Mouse (Mus musculus) embryonic facial prominence, embryonic 13.5 days (tissue): ENCODE measurements around the gene Zfp385b. TPM values are rescaled to one million over a fixed set of nuclear protein-coding genes. Genes with fewer than 3 reads are reported as not detected.

ENCODE experiments used
- ATAC-seq: fragments of 200-750 bp; cut with Nextera tagmentation; 2 replicates; pipeline ENCODE4 v1.8.0; 2017; ENCODE audit warnings: low read depth; ENCODE audit not compliant: insufficient number of reproducible peaks, insufficient read depth, low FRiP score, low TSS enrichment
- H3K27ac ChIP-seq: fragments of 300-500 bp; sonication (generic); 2 replicates; pipeline ENCODE4 v1.5.1; 2015; ENCODE audit warnings: moderate library complexity, mild to moderate bottlenecking, inconsistent platforms
- H3K27me3 ChIP-seq: fragments of 300-500 bp; sonication (generic); 2 replicates; pipeline ENCODE4 v1.6.1; 2015; ENCODE audit warnings: mild to moderate bottlenecking, inconsistent platforms
- H3K36me3 ChIP-seq: fragments of 300-500 bp; sonication (generic); 2 replicates; pipeline ENCODE4 v1.6.1; 2015; ENCODE audit warnings: mild to moderate bottlenecking, inconsistent platforms
- H3K4me1 ChIP-seq: fragments of 300-500 bp; sonication (generic); 2 replicates; pipeline ENCODE4 v1.6.1; 2015; ENCODE audit warnings: inconsistent platforms
- H3K4me2 ChIP-seq: fragments of 300-500 bp; sonication (generic); 2 replicates; pipeline ENCODE4 v1.6.1; 2015; ENCODE audit warnings: moderate library complexity, mild to moderate bottlenecking, inconsistent platforms
- H3K4me3 ChIP-seq: fragments of 300-500 bp; sonication (generic); 2 replicates; pipeline ENCODE4 v1.5.1; 2015; ENCODE audit warnings: mild to moderate bottlenecking, inconsistent platforms
- H3K9ac ChIP-seq: fragments of 300-500 bp; sonication (generic); 2 replicates; pipeline ENCODE4 v1.6.1; 2015; ENCODE audit warnings: mild to moderate bottlenecking, inconsistent platforms
- H3K9me3 ChIP-seq: fragments of 300-500 bp; sonication (generic); 2 replicates; pipeline ENCODE4 v1.6.1; 2016; ENCODE audit warnings: inconsistent platforms
- WGBS: fragments of 180-500 bp; shearing (Covaris S2); methylation state at CpG from one replicate; pipeline ENCODE4 v1.1.7; 2015; ENCODE audit warnings: mixed read lengths; 5-methylcytosine and 5-hydroxymethylcytosine counted together
- polyA plus RNA-seq: library from polyadenylated mRNA; unstranded; fragments of >200 nt; fragmentation: Nextera tagmentation; extraction: Ambion mirVana; gene quantifications from 2 replicates; pipeline ENCODE4 v1.2.1, GENCODE M21; 2015

Zfp385b gene
- polyA plus RNA-seq, 1 experiment from 2014 or later = 6.3 TPM

DNA sequence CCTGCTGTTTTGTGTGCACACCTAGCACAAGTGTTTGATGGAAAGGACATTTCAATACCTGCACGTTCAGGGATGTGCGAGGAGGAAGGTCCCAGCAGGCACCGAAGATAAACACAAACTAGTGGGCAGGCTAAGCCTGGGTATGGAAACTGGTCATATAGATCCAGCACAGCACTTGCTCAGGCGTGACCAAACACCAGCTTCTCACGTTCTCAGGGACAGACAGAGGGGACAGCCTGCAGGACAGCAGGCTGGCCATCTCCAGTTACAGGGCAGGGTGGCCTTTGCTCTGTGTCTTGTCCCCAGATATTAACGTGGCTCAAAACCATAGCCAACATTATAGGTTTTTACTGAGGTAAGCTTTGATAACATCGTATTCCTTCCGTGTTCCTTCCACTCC, 128.3 kb downstream of the Zfp385b start:
- WGBS = 76% methylated on average over 8 of the region's 8 CpGs
- no peak overlapping the region for H3K27ac ChIP-seq
- no peak overlapping the region for H3K4me3 ChIP-seq
- no peaks in the 10 kb centered on the region for H3K9me3 ChIP-seq
- no peak overlapping the region for H3K4me2 ChIP-seq
- no peak overlapping the region for H3K9ac ChIP-seq
- H3K36me3 ChIP-seq = no peaks in the 10 kb centered on the region
- no peaks in the 10 kb centered on the region for H3K27me3 ChIP-seq
- ATAC-seq = no peak
- 0 out of 2 replicates have a peak, but pooled peaks cover 4% of the 10 kb centered on the region for H3K4me1 ChIP-seq

DNA sequence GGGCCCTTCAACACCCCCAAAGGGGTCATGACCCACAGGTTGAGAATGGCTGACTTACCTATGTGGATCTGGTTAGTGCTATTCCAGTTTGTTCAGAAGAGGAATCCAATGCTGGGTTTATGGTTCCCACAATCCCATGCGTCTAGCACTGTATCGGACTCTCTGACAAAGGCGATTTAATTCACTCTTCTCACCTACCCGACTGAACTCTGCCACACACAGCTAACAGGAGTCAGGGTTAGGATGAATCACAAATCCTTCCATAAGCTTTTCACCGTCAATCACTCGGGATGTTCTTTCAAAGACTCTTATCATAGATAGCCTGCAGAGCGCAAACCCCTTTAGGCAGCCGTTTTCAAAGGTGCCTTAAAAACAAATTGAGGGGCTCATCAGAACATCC, 129.1 kb downstream of the Zfp385b start:
- ATAC-seq = no peak
- Histone ChIP-seq H3K9me3 (no peaks in the 10 kb centered on the region), H3K4me2 (no peak overlapping the region), H3K36me3 (no peaks in the 10 kb centered on the region), H3K9ac (no peak overlapping the region), H3K4me3 (no peak overlapping the region), H3K4me1 (0 out of 2 replicates have a peak, but pooled peaks cover 4% of the 10 kb centered on the region), H3K27me3 (no peaks in the 10 kb centered on the region), H3K27ac (no peak overlapping the region)
- 81% methylated on average over 8 of the region's 8 CpGs for WGBS

DNA sequence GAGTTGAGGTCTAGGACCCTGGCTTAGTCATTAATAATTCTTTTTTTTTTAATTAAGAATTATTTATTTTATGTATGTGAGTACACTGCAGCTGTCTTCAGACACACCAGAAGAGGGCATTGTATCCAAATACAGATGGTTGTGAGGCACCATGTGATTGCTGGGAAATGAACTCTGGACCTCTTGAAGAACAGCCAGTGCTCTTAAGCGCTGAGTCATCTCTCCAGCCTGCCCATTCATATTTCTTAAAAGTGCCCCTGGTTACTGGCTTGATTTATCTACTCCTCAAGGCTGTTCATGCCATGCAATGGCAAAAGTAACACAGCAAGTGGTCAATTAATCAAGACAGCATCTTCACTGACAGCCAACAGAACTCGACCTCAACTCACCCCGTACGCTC, 130.8 kb downstream of the Zfp385b start:
- Histone ChIP-seq H3K4me2 (no peak overlapping the region), H3K4me1 (0 out of 2 replicates have a peak, but pooled peaks cover 4% of the 10 kb centered on the region), H3K4me3 (no peak overlapping the region), H3K9ac (no peak overlapping the region), H3K9me3 (no peaks in the 10 kb centered on the region), H3K36me3 (no peaks in the 10 kb centered on the region), H3K27ac (no peak overlapping the region), H3K27me3 (no peaks in the 10 kb centered on the region)
- no peak for ATAC-seq
- WGBS = 88% methylated on average over 4 of the region's 4 CpGs

DNA sequence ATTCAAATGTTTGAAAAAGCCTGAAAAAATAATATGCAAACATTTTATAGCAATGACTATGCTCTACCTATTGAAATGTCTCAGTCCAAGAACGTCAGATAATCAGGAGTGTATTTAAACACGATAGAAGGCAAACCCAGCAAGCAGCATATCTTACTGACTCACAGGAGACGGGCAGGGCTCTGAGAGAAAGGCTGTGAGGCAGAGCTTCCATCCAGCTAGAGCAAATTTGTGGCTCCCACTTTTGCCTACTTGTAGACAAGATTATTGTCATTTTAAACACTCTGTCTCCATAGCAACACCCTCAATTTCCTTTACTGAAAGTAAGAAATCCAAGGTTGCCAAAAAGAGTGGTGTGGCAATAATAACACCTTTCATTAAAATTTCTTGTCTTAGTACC, 135.4 kb downstream of the Zfp385b start:
- no peaks in the 10 kb centered on the region for H3K27me3 ChIP-seq
- 83% methylated on average over 3 of the region's 3 CpGs for WGBS
- no peak overlapping the region for H3K4me3 ChIP-seq
- H3K4me2 ChIP-seq = no peak overlapping the region
- H3K9me3 ChIP-seq = no peaks in the 10 kb centered on the region
- no peak overlapping the region for H3K9ac ChIP-seq
- no peak overlapping the region for H3K27ac ChIP-seq
- H3K4me1 ChIP-seq = no peaks in the 10 kb centered on the region
- no peaks in the 10 kb centered on the region for H3K36me3 ChIP-seq
- no peak for ATAC-seq

DNA sequence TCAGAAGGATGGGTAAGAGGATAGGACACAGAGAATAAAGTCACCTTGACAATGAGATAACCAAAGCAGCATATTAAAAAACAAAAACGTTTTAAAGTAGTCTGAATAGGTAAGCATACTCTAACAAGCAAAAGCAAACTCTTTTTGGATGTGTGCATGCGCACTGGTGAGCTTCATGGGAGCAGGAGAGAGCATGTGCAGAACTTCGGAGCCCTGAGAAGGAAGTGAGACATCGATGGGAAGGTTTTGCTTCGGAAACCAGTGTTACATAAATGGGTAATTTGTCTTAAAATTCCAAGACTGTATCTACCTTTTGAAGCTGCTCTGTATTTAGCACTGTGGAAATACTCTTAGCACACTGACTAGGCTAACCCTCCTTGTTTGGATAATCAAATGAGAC, 137.2 kb downstream of the Zfp385b start:
- no peak overlapping the region for H3K27ac ChIP-seq
- 82% methylated on average over 5 of the region's 5 CpGs for whole genome bisulfite sequencing
- H3K27me3 ChIP-seq = no peaks in the 10 kb centered on the region

DNA sequence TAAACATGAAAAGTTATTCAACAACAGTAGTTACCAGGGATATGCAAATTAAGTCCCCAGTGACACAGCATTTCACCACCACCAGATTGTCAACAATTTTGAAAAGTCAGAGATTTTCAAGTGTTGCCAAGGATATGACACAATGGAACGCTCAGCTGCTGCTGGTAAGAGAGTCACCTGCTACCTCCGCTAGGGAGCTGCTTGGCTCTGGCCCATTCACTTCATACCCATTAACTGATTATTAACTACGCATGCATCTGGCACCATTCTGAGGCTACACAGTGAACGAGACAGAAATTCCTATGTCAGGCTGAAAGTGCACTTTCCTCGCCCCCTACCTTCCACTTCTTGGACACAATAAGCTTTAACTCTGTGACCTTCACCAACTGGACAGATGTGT, 137.7 kb downstream of the Zfp385b start:
- no peak overlapping the region for H3K4me2 ChIP-seq
- no peak overlapping the region for H3K27ac ChIP-seq
- H3K4me1 ChIP-seq = no peaks in the 10 kb centered on the region
- H3K9me3 ChIP-seq = no peaks in the 10 kb centered on the region
- 78% methylated on average over 5 of the region's 5 CpGs for WGBS
- no peak for ATAC-seq
- H3K36me3 ChIP-seq = no peaks in the 10 kb centered on the region
- no peak overlapping the region for H3K4me3 ChIP-seq
- H3K27me3 ChIP-seq = no peaks in the 10 kb centered on the region
- no peak overlapping the region for H3K9ac ChIP-seq

More for the DNA sequence above, 137.2 kb downstream of the Zfp385b start:
- no peak overlapping the region for H3K9ac ChIP-seq
- H3K4me1 ChIP-seq = no peaks in the 10 kb centered on the region
- H3K36me3 ChIP-seq = no peaks in the 10 kb centered on the region
- H3K4me2 ChIP-seq = no peak overlapping the region
- H3K9me3 ChIP-seq = no peaks in the 10 kb centered on the region
- ATAC-seq = no peak
- H3K4me3 ChIP-seq = no peak overlapping the region

DNA sequence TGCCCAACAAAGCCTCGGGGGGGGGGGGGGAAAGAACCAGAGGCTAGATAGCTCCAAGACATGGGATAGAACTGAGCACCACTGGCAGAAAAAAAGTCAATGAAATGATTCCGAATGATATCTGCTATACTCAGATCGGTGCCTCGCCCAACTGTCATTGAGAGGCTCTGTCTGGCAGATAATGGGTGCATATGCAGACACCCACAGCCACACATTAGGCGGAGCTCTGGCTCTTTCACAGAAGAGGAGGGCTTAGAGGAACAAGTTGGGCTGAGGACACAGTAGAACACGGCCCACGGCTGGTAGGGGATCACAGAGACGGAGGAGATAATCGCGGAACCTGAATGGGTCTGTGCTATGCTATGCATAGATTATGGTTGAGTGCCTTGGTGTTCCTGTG, 145.7 kb downstream of the Zfp385b start:
- no peaks in the 10 kb centered on the region for H3K27me3 ChIP-seq
- H3K4me3 ChIP-seq = no peak overlapping the region
- H3K27ac ChIP-seq = no peak overlapping the region
- WGBS = 85% methylated on average over 10 of the region's 10 CpGs
- H3K4me2 ChIP-seq = no peak overlapping the region
- no peaks in the 10 kb centered on the region for H3K9me3 ChIP-seq
- no peaks in the 10 kb centered on the region for H3K4me1 ChIP-seq
- no peak overlapping the region for H3K9ac ChIP-seq
- ATAC-seq = no peak
- H3K36me3 ChIP-seq = no peaks in the 10 kb centered on the region

DNA sequence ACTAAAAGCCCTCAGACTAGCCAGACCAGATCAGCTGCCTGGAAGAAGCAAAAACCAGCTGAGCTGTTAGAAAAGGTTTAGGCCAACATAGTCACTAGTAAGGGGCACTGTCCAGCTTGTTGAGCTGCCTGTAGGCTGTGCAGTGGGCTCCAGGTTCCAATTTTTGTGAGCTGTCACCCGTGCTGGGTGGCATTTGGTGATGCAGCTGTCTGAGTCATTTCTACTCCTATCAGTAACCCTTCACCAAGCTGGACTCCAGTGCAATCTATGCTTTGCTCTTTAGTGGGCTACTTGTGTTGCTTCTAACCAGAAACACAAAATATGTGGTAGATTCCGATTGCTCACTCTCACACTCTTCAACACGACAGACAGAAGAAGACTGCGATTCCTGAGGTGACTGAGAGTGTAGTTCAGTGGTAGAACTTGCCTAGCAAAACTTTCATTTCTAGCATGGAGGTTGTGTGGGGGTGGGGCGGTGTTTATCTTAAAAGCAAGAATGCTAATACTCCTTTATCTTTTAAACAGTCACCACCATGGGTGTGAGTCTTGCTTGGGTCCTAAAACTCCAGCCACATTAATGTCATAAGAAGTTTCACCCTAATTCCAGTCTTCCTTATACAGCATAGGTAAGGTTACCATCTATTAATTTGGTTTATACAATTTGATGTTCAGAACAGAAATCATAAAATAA, 147.1 kb downstream of the Zfp385b start:
- no peak overlapping the region for H3K4me3 ChIP-seq
- no peaks in the 10 kb centered on the region for H3K4me1 ChIP-seq
- no peak overlapping the region for H3K9ac ChIP-seq
- H3K27me3 ChIP-seq = no peaks in the 10 kb centered on the region
- 89% methylated on average over 5 of the region's 5 CpGs for WGBS
- H3K4me2 ChIP-seq = no peak overlapping the region
- no peaks in the 10 kb centered on the region for H3K9me3 ChIP-seq
- no peak for ATAC-seq
- no peaks in the 10 kb centered on the region for H3K36me3 ChIP-seq
- no peak overlapping the region for H3K27ac ChIP-seq

DNA sequence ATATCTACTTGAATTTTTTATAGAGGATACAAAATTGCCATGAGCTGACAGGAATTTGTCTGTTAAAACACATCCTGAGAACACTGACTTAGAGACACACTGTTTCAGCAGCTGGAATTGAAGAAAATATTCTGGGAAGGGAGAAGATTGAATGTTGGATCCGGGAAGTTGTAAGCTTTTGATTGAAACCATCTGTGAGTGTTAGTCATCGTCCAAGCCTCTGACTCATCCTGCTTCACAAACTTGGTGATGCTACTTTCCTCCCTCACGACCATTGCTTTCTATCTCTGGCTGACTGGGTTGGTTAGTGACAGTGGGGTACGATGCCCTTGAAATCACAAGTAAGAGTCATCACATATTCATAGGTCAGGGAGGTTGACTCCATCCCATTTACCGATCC, 157.3 kb downstream of the Zfp385b start:
- no peak overlapping the region for H3K4me3 ChIP-seq
- H3K9ac ChIP-seq = no peak overlapping the region
- H3K4me1 ChIP-seq = no peaks in the 10 kb centered on the region
- no peaks in the 10 kb centered on the region for H3K36me3 ChIP-seq
- H3K9me3 ChIP-seq = no peaks in the 10 kb centered on the region
- H3K27ac ChIP-seq = no peak overlapping the region
- WGBS = 60% methylated on average over 5 of the region's 5 CpGs
- no peaks in the 10 kb centered on the region for H3K27me3 ChIP-seq
- no peak overlapping the region for H3K4me2 ChIP-seq
- ATAC-seq = no peak

DNA sequence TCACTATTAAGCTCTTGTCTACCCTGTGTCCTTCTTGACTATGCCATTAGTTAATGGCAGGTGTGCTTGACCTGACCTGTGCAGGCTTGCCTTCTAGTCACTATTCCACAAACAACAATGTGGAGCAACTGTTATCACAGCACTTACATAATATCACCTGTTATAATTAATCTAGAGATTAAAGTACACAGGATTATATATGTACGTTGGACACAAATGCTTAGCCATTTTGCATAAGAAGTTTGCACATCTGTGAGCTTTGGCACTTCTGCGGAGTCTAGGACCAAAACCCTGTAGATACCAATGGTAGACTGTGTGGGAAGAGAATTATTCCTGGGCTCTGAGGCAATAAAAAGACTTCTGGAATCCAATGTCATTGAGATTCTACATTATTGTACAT, 165.8 kb downstream of the Zfp385b start:
- H3K4me3 ChIP-seq = no peak overlapping the region
- 89% methylated on average over 2 of the region's 2 CpGs for WGBS
- no peak overlapping the region for H3K27ac ChIP-seq
- no peak overlapping the region for H3K4me2 ChIP-seq
- H3K9me3 ChIP-seq = no peaks in the 10 kb centered on the region
- H3K9ac ChIP-seq = no peak overlapping the region
- no peak for ATAC-seq
- no peaks in the 10 kb centered on the region for H3K4me1 ChIP-seq
- no peaks in the 10 kb centered on the region for H3K36me3 ChIP-seq
- no peaks in the 10 kb centered on the region for H3K27me3 ChIP-seq

DNA sequence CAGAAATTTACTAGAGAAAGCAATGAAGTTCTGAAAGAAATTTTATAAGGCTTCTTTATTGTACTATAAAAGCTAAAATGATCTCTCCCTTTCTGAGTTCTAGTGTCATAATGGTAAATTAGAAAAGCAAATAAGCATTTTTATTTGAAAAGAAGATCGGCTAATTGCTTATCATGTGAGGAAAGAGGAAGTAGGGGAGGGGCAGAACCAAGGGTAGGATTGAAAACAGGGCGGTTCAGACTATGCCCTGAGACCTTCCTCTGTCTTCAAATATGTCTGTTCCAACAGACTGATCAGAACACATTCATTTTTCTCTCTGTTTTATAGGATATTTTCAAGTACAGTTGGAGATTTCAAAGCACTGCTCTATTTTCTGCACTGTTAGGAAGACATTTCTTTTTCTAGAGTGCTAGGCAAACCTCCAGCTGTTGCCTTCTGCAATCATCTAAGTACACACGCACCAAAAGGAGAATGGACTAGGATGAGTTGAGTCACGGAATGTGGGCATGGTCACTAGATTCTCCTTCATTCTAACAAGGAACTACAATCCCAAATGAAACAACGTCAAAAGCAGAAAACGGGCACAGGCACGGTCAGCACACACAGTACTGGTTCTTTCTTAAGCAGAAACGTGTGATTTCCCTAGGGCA, 177.8 kb downstream of the Zfp385b start:
- Histone ChIP-seq H3K4me3 (no peak overlapping the region), H3K4me1 (no peaks in the 10 kb centered on the region), H3K27ac (no peak overlapping the region), H3K27me3 (no peaks in the 10 kb centered on the region), H3K4me2 (no peak overlapping the region), H3K9me3 (no peaks in the 10 kb centered on the region), H3K36me3 (no peaks in the 10 kb centered on the region), H3K9ac (no peak overlapping the region)
- 84% methylated on average over 8 of the region's 8 CpGs for WGBS
- ATAC-seq = no peak

DNA sequence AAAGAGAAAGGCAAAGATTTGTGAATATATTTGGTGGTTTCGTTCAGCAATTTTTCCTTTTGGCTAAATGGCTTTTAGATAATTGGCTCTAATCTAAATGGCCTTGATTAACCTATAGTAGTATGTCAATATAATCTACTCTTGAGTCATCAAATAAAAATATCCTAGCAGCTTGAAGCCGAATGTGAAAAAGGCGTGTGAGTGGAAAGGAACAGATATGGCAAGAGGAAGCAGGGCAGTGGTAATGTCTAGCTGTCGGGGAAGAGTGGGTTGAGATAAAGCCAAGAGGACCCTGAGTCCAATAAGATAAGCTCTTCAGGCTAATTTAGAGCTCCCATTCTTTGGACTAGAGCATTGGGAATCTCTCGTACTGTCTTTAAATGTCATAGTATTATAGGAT, 179.4 kb downstream of the Zfp385b start:
- Histone ChIP-seq H3K27me3 (no peaks in the 10 kb centered on the region), H3K4me2 (no peak overlapping the region), H3K9ac (no peak overlapping the region), H3K4me3 (no peak overlapping the region), H3K9me3 (no peaks in the 10 kb centered on the region), H3K36me3 (no peaks in the 10 kb centered on the region), H3K27ac (no peak overlapping the region), H3K4me1 (no peaks in the 10 kb centered on the region)
- ATAC-seq = no peak
- WGBS = 87% methylated on average over 5 of the region's 5 CpGs
